Mouse (Mus musculus): ENCODE measurements around the gene Cyp2a22.
"Not testable (repeated sequence)": the region's sequence is repeated elsewhere in the genome, so short reads cannot be mapped to it uniquely, and the experiment has no call there.

The Cyp2a22 gene

DNA sequence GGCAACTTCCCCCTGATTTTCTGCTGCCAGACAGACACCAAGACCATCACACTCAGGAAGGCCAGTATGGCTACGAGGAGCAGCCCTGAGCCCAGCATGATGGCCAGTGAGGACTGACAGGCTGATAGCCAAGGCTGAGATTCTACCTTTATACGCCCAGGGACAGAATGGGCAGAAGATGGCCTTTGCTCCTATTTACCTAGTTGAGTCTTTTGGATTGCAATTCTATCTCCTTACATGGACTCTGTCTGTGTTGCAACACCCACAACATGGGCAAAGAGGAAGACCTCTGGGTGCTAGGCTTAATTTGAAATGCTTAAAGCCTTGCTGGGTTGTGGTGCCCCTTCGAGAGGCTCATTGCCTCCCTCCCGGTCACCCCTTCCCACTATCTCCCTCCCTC lies at the start of gene Cyp2a22:
Gene Cyp2a22 (minus strand): TSS at position 123 of the 400 bp plus-strand sequence.
- DNase-seq (ENCODE audit: low spot score in 2 of 2), result no peak

- DNase-seq (ENCODE audit: low spot score in 2 of 2), result not testable (repeated sequence)
Measured at GRCm38 (mm10) chr7:26983151-26983550, 44.0 kb upstream of the Cyp2a22 start.

GRCm38 (mm10) chr7:26982551-26982950 lies 43.4 kb upstream of the Cyp2a22 start:
- DNase-seq (ENCODE audit: low spot score in 2 of 2), result no peak

DNA sequence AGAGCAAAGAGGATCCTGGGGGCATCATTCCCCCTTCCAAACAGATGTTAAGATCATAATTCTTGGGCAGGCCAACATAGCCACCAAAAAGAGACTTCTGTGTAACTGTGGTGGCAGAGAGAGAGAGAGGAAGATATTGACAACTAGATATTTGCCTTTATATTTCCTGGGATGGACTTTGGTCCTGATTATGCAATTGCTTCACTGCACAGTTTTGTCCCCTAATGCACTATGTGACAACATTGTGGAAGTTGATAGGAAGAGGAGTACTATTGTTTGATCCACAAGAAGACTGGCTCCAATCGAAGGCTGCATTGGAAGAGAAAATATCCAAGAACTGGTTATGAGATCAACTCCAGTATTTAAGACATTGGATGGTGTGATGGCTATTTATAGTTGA lies 42.8 kb upstream of the Cyp2a22 start:
- DNase-seq (ENCODE audit: low spot score in 2 of 2), result not testable (repeated sequence)

- not testable (repeated sequence) for DNase-seq (ENCODE audit: low spot score in 2 of 2)
Measured at GRCm38 (mm10) chr7:26981464-26981863, 42.3 kb upstream of the Cyp2a22 start.

- not testable (repeated sequence) for DNase-seq (ENCODE audit: low spot score in 2 of 2)
Measured at GRCm38 (mm10) chr7:26962371-26962770, 23.2 kb upstream of the Cyp2a22 start.

- DNase-seq (ENCODE audit: low spot score in 2 of 2), result not testable (repeated sequence)
Measured at GRCm38 (mm10) chr7:26953306-26953705, 14.1 kb upstream of the Cyp2a22 start.

DNA sequence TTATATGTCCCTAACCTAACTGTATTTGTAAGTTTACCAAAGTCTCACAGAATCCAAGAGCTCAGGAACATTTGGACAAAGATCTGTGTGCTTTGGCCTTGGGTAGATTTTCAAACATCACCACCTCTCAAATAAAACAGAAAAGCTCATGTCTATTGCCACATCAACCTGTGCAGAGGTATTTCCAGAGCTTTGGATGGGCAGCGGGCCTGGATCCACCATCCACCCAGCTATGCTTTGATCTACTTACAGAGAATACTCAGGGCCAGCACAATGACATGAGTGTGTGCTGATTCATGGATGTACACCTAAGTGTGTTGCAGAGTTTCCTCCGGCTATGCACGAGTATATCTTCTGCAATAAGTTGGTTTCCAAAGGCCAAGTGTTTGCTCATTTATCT lies 13.5 kb upstream of the Cyp2a22 start:
- DNase-seq (ENCODE audit: low spot score in 2 of 2), result not testable (repeated sequence)

DNA sequence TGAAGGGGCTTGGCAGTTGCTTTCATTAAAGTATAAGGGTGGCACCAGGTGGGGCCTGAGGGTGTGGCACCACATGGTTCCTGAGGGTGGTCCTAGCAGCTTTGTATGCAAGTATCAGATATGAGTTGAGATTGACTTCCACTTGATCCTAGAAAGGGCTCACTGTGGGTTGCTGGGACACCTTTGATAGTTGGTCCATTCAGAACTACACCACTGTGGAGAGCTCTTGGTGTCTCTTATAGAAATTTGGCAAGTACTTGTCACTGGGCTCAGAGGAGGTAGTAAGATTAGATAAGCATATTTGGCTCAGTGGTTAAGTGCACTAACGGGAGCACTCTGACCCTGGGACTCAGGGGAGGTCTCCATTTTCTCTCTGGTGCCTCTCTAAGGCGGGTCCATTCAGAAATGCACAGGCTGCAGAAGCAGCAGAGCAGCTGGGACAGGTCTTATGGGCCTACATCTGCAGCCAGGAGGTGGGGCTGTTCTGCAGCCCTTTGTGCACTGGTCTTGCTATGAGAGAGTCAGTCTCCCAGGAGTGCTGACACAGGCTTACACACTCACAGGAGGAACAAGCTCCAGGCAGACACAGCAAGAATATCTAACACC lies 2.2 kb upstream of the Cyp2a22 start:
- not testable (repeated sequence) for DNase-seq (ENCODE audit: low spot score in 2 of 2)

- DNase-seq (ENCODE audit: low spot score in 2 of 2), result not testable (repeated sequence)
Measured at GRCm38 (mm10) chr7:26917114-26917513, 22.1 kb downstream of the Cyp2a22 start.
